Mouse (Mus musculus): ENCODE measurements at regions not wholly inside any gene's neighbourhood (a gene's known extent, or its start where the extent isn't known, plus 50 kb on each side); places are given as distances from the start of the nearest gene placed in this dataset.

DNA sequence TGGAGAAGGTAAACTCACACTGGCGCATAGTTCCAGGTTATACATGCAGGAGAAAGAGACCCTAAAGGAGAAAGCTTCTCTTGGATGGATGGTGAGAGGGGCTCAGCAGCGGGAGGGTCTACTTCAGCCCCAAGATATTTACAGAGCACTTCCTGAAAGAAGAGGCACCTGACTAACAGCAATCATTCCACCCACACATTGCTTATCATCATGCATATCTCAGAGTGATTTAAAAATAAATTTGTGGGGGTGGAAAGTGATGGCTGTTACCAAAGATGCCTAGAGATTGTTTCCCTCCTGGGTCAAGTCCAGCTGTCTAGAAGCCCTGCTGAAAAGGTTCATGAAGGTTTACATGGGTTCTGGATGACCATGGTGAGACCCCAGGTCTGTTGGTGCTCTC, 184.4 kb upstream of the Sesn3 start:
- no peak for TF ChIP-seq CTCF (IDR thresholded peaks at IDR 0.05; ENCODE audit: low read depth)
- no peak for TF ChIP-seq EP300 (IDR thresholded peaks at IDR 0.05; ENCODE audit: low read depth)
